Mouse (Mus musculus) embryonic facial prominence, embryonic 14.5 days (tissue): ENCODE measurements around the gene Gm20388. TPM values are rescaled to one million over a fixed set of nuclear protein-coding genes. Genes with fewer than 3 reads are reported as not detected.
A peak's percentile ranks its signal among the peaks of the same experiment; 100 is the strongest.

Experiments
- ATAC-seq: fragments of 200-750 bp; cut with Nextera tagmentation; 2 replicates; pipeline ENCODE4 v1.8.0; 2017; ENCODE audit warnings: low read depth, moderate number of reproducible peaks, moderate TSS enrichment
- DNase-seq: peaks from one replicate; pipeline ENCODE4 v3.0.0-alpha.2; 2015; ENCODE audit warnings: low spot score
- H3K27ac ChIP-seq: fragments of 300-500 bp; sonication (generic); replicated peaks from 2 replicates; pipeline ENCODE4 v1.5.1; 2014; ENCODE audit warnings: low read depth, mild to moderate bottlenecking, low read length, moderate library complexity
- H3K27me3 ChIP-seq: fragments of 300-500 bp; sonication (generic); replicated peaks from 2 replicates; pipeline ENCODE4 v1.6.1; 2014; ENCODE audit warnings: low read length; ENCODE audit not compliant: control insufficient read depth, insufficient read depth
- H3K36me3 ChIP-seq: fragments of 300-500 bp; sonication (generic); 2 replicates; pipeline ENCODE4 v1.6.1; 2014; ENCODE audit warnings: low read length, mixed read lengths; ENCODE audit not compliant: control insufficient read depth, insufficient read depth
- H3K4me1 ChIP-seq: fragments of 300-500 bp; sonication (generic); 2 replicates; pipeline ENCODE4 v1.6.1; 2014; ENCODE audit warnings: antibody characterized with exemption, low read length; ENCODE audit not compliant: control insufficient read depth, insufficient read depth
- H3K4me2 ChIP-seq: fragments of 300-500 bp; sonication (generic); 2 replicates; pipeline ENCODE4 v1.6.1; 2014; ENCODE audit warnings: low read depth, mild to moderate bottlenecking, low read length, moderate library complexity, mixed read lengths
- H3K4me3 ChIP-seq: fragments of 300-500 bp; sonication (generic); 2 replicates; pipeline ENCODE4 v1.5.1; 2014; ENCODE audit warnings: low read depth, mild to moderate bottlenecking, low read length
- H3K9ac ChIP-seq: fragments of 300-500 bp; sonication (generic); 2 replicates; pipeline ENCODE4 v1.6.1; 2014; ENCODE audit warnings: low read depth, mild to moderate bottlenecking, low read length, moderate library complexity, mixed read lengths
- H3K9me3 ChIP-seq: fragments of 300-500 bp; sonication (generic); 2 replicates; pipeline ENCODE4 v1.6.1; 2016; ENCODE audit warnings: low read length; ENCODE audit not compliant: control insufficient read depth
- WGBS: fragments of 180-500 bp; shearing (Covaris S2); extraction: QIAGEN DNeasy Blood & Tissue Kit; methylation state at CpG from one replicate; pipeline ENCODE4 v1.1.7; 2014; 5-methylcytosine and 5-hydroxymethylcytosine counted together
- polyA plus RNA-seq: library from polyadenylated mRNA; unstranded; fragments of >200 nt; fragmentation: Nextera tagmentation; extraction: Ambion mirVana; gene quantifications from 2 replicates; pipeline ENCODE4 v1.2.1, GENCODE M21; 2014

Gene Gm20388
- polyA plus RNA-seq, 1 experiment from 2014 or later = not detected

DNA sequence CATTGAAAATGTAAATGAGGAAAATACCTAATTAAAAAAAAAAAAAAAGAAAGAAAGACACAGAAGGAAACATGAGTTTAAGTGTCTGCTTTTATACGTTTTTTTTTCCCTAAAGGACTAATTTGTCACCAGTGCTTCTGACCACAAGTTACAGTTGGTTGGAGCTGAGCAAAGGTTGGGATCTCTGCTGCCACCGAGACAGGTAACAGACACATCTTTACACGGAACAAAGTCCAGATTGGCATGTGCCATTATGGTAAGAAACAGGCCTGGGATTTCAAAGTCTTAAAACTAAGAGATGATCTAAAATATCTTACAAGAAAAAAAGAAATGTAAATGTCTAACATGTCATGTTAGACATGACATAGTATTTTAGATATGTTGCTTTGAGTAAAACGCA, 3136.1 kb downstream of the Gm20388 start:
- no peak for ATAC-seq
- DNase-seq = no peak
- H3K9ac ChIP-seq = no peak overlapping the region
- no peak overlapping the region for H3K4me3 ChIP-seq
- H3K9me3 ChIP-seq = no peaks in the 10 kb centered on the region
- H3K36me3 ChIP-seq = 0 out of 2 replicates have a peak, but pooled peaks cover 5% of the 10 kb centered on the region
- H3K27me3 ChIP-seq = no peaks in the 10 kb centered on the region
- no peak overlapping the region for H3K4me2 ChIP-seq
- WGBS = 66% methylated on average over 4 of the region's 4 CpGs
- H3K27ac ChIP-seq = no peak overlapping the region
- H3K4me1 ChIP-seq = peaks cover 6% of the 10 kb centered on the region; the same call in 1 of the 2 replicates

DNA sequence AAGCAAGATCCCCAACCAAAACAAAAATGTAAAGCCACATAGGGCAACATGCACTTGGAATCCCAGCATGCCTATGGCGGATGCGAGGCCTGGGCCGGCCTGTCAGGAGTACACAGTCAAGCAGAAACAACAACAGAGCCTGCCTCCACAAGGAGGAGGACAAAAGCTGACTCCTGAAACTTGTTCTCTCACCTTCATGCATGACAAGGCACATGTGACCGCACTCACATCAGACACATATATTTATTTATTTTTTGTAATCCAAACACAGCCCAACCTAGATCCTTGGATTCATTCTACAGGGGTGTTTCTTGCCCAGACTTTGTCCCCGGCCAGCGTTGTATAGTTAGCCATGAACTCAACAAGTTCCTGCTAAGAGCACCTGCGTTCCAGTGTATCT, 3137.2 kb downstream of the Gm20388 start:
- peaks cover 6% of the 10 kb centered on the region; the same call in 1 of the 2 replicates for H3K4me1 ChIP-seq
- WGBS = 79% methylated on average over 7 of the region's 7 CpGs

DNA sequence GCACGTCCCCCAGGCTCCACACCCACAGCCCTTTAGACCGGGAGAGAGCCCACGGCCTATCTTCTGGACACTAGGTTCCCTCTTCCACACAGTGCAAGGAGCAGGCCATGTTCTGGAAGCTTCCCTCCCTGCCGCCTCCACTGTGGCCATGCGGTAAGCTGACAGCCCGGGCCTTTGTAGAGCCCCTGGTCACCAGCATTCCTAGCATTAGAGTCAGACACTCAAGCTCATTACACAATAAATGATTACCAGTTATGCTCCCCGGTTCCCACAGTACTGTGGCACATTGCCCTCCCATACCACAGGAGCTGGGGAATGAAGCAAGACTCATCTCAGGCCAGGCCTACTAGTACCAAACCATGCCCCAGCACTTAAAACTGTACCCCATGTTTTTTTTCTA, 3137.8 kb downstream of the Gm20388 start:
- 0 out of 2 replicates have a peak, but pooled peaks cover 5% of the 10 kb centered on the region for H3K36me3 ChIP-seq
- H3K4me3 ChIP-seq = no peak overlapping the region
- 86% methylated on average over 7 of the region's 7 CpGs for WGBS
- H3K9ac ChIP-seq = 0 out of 2 replicates have a peak overlapping the region, but pooled peaks have one; percentile 14
- ATAC-seq (no peak), DNase-seq (no peak)
- H3K9me3 ChIP-seq = no peaks in the 10 kb centered on the region
- no peak overlapping the region for H3K27ac ChIP-seq
- H3K27me3 ChIP-seq = no peaks in the 10 kb centered on the region
- H3K4me1 ChIP-seq = peaks cover 3% of the 10 kb centered on the region; the same call in 1 of the 2 replicates
- H3K4me2 ChIP-seq = no peak overlapping the region

More for the DNA sequence above, 3137.2 kb downstream of the Gm20388 start:
- H3K4me2 ChIP-seq = no peak overlapping the region
- 0 out of 2 replicates have a peak overlapping the region, but pooled peaks have one; percentile 14 for H3K9ac ChIP-seq
- H3K27me3 ChIP-seq = no peaks in the 10 kb centered on the region
- H3K4me3 ChIP-seq = no peak overlapping the region
- ATAC-seq (no peak), DNase-seq (no peak)
- 0 out of 2 replicates have a peak, but pooled peaks cover 5% of the 10 kb centered on the region for H3K36me3 ChIP-seq
- H3K9me3 ChIP-seq = no peaks in the 10 kb centered on the region
- no peak overlapping the region for H3K27ac ChIP-seq

DNA sequence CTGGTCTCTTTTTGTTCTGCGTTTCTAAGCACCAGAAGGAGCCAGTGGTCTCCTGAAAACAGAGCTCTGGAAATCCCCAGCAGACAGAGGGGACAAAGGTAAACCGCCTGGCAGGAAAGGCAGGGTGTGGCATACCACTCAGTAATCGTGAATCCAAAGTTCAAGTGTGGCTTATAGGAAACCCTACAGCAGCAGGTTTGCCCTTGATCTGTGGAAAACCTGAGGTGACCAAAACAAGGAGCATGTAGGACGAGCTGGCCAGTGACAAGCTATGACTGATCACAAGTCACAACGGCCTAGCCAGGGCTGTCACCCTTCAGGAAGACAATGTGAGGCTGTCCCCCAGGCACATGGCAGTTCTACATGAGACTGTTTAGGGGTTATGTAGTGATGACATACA, 3140.8 kb downstream of the Gm20388 start:
- DNase-seq (no peak), ATAC-seq (no peak)
- Histone ChIP-seq H3K4me2 (no peak overlapping the region), H3K9ac (no peak overlapping the region), H3K4me1 (no peaks in the 10 kb centered on the region), H3K27ac (no peak overlapping the region), H3K36me3 (no peaks in the 10 kb centered on the region), H3K27me3 (no peaks in the 10 kb centered on the region), H3K9me3 (no peaks in the 10 kb centered on the region), H3K4me3 (no peak overlapping the region)
- 65% methylated on average over 5 of the region's 5 CpGs for WGBS

DNA sequence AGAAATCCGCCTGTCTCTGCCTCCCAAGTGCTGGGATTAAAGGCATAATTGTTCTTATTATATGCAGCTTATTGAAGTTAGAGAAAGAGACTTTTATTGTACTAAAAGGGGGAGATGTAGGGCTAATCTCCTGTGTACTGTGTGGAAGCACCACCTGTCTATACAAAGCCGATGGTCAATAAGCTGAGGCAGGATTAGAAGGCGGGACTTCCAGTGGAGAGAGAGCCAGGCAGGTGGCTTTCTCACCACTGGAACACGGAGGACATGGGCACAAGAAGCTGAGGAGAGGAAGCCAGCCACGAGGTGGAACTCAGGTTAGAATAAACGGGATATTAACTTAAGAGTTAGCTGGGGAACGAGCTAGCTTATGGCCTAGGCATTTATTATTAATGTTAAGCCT, 3152.1 kb downstream of the Gm20388 start, which contains the start of gene Spg7:
Gene Spg7 (plus strand): TSS at position 222 of the 400 bp plus-strand sequence.
- no peaks in the 10 kb centered on the region for H3K27me3 ChIP-seq
- no peak within 1 kb of the TSS for H3K4me3 ChIP-seq
- no peak within 1 kb of the TSS for H3K9ac ChIP-seq
- WGBS = 69% methylated on average over 7 of the region's 7 CpGs
- H3K4me1 ChIP-seq = peaks cover 8% of the 10 kb centered on the region
- DNase-seq (no peak), ATAC-seq (no peak)
- 0 out of 2 replicates have a peak, but pooled peaks cover 12% of the 10 kb centered on the region for H3K36me3 ChIP-seq
- no peak within 1 kb of the TSS for H3K27ac ChIP-seq
- H3K4me2 ChIP-seq = no peak within 1 kb of the TSS
- H3K9me3 ChIP-seq = no peaks in the 10 kb centered on the region

DNA sequence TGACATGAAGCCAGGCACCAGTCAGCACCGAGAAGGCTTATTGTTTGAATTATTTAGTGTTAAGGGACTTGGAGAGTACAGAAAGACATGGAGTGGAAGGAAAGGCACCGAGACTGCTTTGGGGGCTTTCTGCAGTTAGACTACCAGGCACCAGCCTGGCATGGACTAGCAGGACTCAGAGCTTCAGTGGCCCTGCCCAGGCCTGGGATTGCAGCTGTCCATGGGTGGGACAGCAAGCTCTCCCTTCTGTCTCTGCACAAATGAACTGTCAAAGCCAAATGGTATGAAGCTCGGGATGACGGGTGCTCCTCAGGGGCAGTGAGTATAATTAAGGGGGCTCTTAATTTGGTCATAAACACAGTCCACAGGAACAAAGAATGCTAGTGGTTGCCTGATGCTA, 3153.4 kb downstream of the Gm20388 start:
- Histone ChIP-seq H3K9me3 (no peaks in the 10 kb centered on the region), H3K9ac (no peak overlapping the region), H3K27me3 (no peaks in the 10 kb centered on the region), H3K4me1 (peaks cover 8% of the 10 kb centered on the region), H3K4me2 (no peak overlapping the region), H3K4me3 (no peak overlapping the region), H3K36me3 (peaks cover 20% of the 10 kb centered on the region; the same call in 1 of the 2 replicates), H3K27ac (no peak overlapping the region)
- 72% methylated on average over 4 of the region's 4 CpGs for whole genome bisulfite sequencing
- no peak for DNase-seq
- no peak for ATAC-seq

DNA sequence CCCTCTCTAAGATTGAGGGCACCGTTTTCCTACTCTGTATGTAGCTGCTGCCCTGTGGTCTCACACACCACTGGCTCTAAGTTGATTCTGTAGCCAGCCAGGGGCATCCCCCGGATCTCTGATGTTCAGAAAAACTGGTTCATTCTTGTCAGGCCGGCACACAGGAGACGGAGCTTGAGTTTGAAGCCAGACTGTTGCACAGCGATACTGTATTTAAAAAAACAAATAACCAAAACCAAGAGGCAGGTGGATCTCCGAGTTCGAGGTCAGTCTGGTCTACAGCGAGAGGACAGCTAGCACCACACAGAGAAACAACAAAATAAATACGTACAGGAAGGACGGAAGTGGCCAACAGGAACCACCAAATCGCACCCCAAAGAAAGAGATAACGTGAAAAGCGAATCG, 3154.2 kb downstream of the Gm20388 start:
- WGBS = 2% methylated on average over 14 of the region's 14 CpGs

DNA sequence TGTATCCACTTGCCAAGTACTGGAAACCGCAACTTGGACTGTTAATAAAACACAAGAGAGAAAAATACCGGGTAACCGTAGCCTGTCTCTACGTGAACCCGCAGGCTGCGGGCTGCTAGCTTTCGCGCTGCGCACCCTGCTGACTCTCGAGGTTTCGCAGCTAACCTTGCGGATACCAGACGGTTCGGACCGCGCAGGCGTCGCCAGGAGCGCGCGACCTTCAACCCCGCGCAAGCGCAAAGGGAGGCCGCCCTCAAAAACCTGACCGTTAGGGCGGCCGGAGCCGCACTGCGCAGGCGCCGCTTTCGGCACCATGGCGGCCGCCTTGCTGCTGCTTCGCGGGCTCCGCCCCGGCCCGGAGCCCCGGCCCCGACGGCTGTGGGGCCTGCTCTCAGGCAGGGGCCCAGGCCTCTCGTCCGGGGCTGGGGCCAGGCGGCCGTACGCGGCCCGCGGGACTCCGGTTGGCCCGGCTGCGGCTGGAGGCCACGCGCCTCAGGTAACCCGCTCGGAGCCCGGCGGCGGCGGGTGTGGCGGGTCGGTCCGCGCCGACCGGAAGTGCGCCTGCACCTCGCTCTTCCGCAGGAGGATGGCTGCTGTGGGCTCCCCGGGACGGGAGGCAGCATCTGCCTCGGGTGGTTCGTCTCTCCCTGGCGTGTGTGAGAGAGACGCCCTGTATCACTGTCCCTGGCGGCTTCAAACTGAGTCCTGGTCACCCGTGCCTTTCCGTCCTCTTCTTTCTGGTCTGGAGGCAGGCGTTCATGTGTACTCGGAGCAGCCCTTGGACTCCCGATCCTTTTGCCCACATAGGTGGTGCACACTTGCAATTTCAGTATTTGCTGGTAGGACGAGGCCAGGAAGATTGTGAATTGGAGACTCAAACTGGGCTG, 3154.8 kb downstream of the Gm20388 start:
- Histone ChIP-seq H3K9ac (peak overlapping the region; percentile 93), H3K27me3 (no peaks in the 10 kb centered on the region), H3K4me1 (peaks cover 8% of the 10 kb centered on the region), H3K4me3 (peak overlapping the region; percentile 92), H3K36me3 (peaks cover 20% of the 10 kb centered on the region; the same call in 1 of the 2 replicates), H3K27ac (peak overlapping the region; percentile 86), H3K9me3 (no peaks in the 10 kb centered on the region), H3K4me2 (peak overlapping the region; percentile 80)
- WGBS = under 1% methylated on average over 53 of the region's 84 CpGs
- DNase-seq (peak; percentile 98), ATAC-seq (peak; percentile 99)

More for the DNA sequence above, 3154.2 kb downstream of the Gm20388 start:
- no peaks in the 10 kb centered on the region for H3K9me3 ChIP-seq
- H3K4me1 ChIP-seq = peaks cover 8% of the 10 kb centered on the region
- peaks cover 20% of the 10 kb centered on the region; the same call in 1 of the 2 replicates for H3K36me3 ChIP-seq
- peak overlapping the region; percentile 80 for H3K4me2 ChIP-seq
- no peak for DNase-seq
- H3K9ac ChIP-seq = peak overlapping the region; percentile 93
- H3K27me3 ChIP-seq = no peaks in the 10 kb centered on the region
- peak overlapping the region; percentile 92 for H3K4me3 ChIP-seq
- peak overlapping the region; percentile 86 for H3K27ac ChIP-seq
- peak; percentile 26; the same call in 1 of the 2 replicates for ATAC-seq
